Mouse (Mus musculus): ENCODE results near the gene Dlgap4.

GRCm38 (mm10) chr2:156721554-156722070, 108.1 kb downstream of the Dlgap4 start:
- TF ChIP-seq CTCF (conservative IDR thresholded peaks at IDR 0.05; ENCODE audit: low read length) (no peak), POU5F1 (IDR thresholded peaks at IDR 0.05; ENCODE audit: borderline replicate concordance, low read length) (no peak), NANOG (IDR thresholded peaks at IDR 0.05; ENCODE audit: borderline replicate concordance, low read length) (no peak)
